Mouse (Mus musculus) layer of hippocampus, postnatal 10 days (tissue): Measurements from ENCODE around the gene Ovol1. TPM values are rescaled to one million over a fixed set of nuclear protein-coding genes. Genes with fewer than 3 reads are reported as not detected.
A peak's percentile ranks its signal among the peaks of the same experiment; 100 is the strongest.

ENCODE experiments used
- DNase-seq, 2 experiments: peaks; one replicate each; pipeline ENCODE4 v3.0.0; 2021; ENCODE audit warnings: low spot score in 2 of 2
- total RNA-seq, 2 experiments: library from RNA; stranded (reverse); gene quantifications; 2 replicates each; pipeline ENCODE4 v1.2.3; 2021

Ovol1 gene
- total RNA-seq, 2 experiments from 2014 or later: not detected

- no peak for DNase-seq
Observed at GRCm38 (mm10) chr19:5569521-5569920, 9.1 kb upstream of the Ovol1 start.

GRCm38 (mm10) chr19:5568470-5569140, 8.2 kb upstream of the Ovol1 start:
- DNase-seq: peak; percentile 86 to 89

- peak; percentile 93 for DNase-seq
Observed at GRCm38 (mm10) chr19:5567534-5568469, 7.4 kb upstream of the Ovol1 start, which contains the start of gene Ap5b1. Gene Ap5b1 (plus strand): TSS chr19:5568025.

- no peak for DNase-seq
Observed at GRCm38 (mm10) chr19:5567180-5567533, 6.7 kb upstream of the Ovol1 start.

GRCm38 (mm10) chr19:5566316-5566715, 5.9 kb upstream of the Ovol1 start:
- no peak for DNase-seq

- no peak for DNase-seq
Observed at GRCm38 (mm10) chr19:5562776-5563175, 2.3 kb upstream of the Ovol1 start.

- DNase-seq: no peak
Observed at GRCm38 (mm10) chr19:5561886-5562285, 1.4 kb upstream of the Ovol1 start.

- DNase-seq: no peak
Observed at GRCm38 (mm10) chr19:5561252-5561790, 875 bp upstream of the Ovol1 start.

- no peak for DNase-seq
Observed at GRCm38 (mm10) chr19:5559631-5560456, 602 bp downstream of the Ovol1 start.

GRCm38 (mm10) chr19:5559229-5559628, 1.2 kb downstream of the Ovol1 start:
- no peak for DNase-seq

GRCm38 (mm10) chr19:5558770-5559169, 1.7 kb downstream of the Ovol1 start:
- DNase-seq: no peak

- DNase-seq: no peak
Observed at GRCm38 (mm10) chr19:5558169-5558568, 2.3 kb downstream of the Ovol1 start.

GRCm38 (mm10) chr19:5554212-5554611, 6.2 kb downstream of the Ovol1 start:
- DNase-seq: no peak

- DNase-seq: no peak
Observed at GRCm38 (mm10) chr19:5553802-5554201, 6.6 kb downstream of the Ovol1 start.

GRCm38 (mm10) chr19:5547471-5548056, 12.9 kb downstream of the Ovol1 start:
- DNase-seq: no peak

GRCm38 (mm10) chr19:5544031-5544430, 16.4 kb downstream of the Ovol1 start:
- no peak for DNase-seq

- DNase-seq: no peak
Observed at GRCm38 (mm10) chr19:5543362-5543761, 17.1 kb downstream of the Ovol1 start.

GRCm38 (mm10) chr19:5538786-5539185, 21.7 kb downstream of the Ovol1 start:
- no peak for DNase-seq

- no peak for DNase-seq
Observed at GRCm38 (mm10) chr19:5532520-5532919, 27.9 kb downstream of the Ovol1 start.

GRCm38 (mm10) chr19:5530138-5530524, 30.3 kb downstream of the Ovol1 start:
- DNase-seq: no peak
